34 mouse cellular contexts compared by ENCODE assay signal in genomic region chr2:49849771-49850170, GRCm38 (mm10).
"Had no signal": no experiment of that assay in that cellular context is flagged by ENCODE, and none has a peak within 500 bp of the region (broad histone marks: within the 10 kb centered on the region; RNA-seq: fewer than 3 reads in every experiment).

No protein-coding gene starts in this region.

- H3K4me3 ChIP-seq: heart, embryonic 10.5 days; heart, embryonic 12.5 days; heart, embryonic 13.5 days; heart, embryonic 15.5 days; hindbrain, embryonic 10.5 days; hindbrain, embryonic 12.5 days; hindbrain, embryonic 13.5 days; hindbrain, embryonic 15.5 days; intestine, embryonic 15.5 days; kidney, embryonic 15.5 days; layer of hippocampus, adult 2 months had no signal

- H3K4me2 ChIP-seq: heart, embryonic 11.5 days; heart, embryonic 12.5 days; heart, embryonic 13.5 days; heart, embryonic 15.5 days; hindbrain, embryonic 12.5 days; hindbrain, embryonic 13.5 days; hindbrain, embryonic 14.5 days; hindbrain, embryonic 15.5 days; intestine, embryonic 15.5 days; kidney, embryonic 15.5 days had no signal

- DNase-seq: heart, postnatal 10 days; heart, postnatal 14 days; heart, postnatal 36 days; heart, postnatal 4 days; kidney, adult 11 months; kidney, adult 18-20 months; kidney, adult 2 months; kidney, adult 8-10 months; kidney, adult 9 months; kidney, postnatal 10 days; kidney, postnatal 14 days; kidney, postnatal 25 days; kidney, postnatal 36 days; kidney, postnatal 4 days; layer of hippocampus, adult 9-11 months; layer of hippocampus, postnatal 36 days had no signal

- H3K27ac ChIP-seq: heart, embryonic 10.5 days; heart, embryonic 13.5 days; heart, embryonic 15.5 days; hindbrain, embryonic 10.5 days; hindbrain, embryonic 12.5 days; hindbrain, embryonic 13.5 days; hindbrain, embryonic 14.5 days; hindbrain, embryonic 15.5 days; hindbrain, postnatal 0 days; intestine, embryonic 15.5 days; kidney, embryonic 15.5 days; kidney, postnatal 0 days; layer of hippocampus, adult 2 months had no signal

- H3K4me1 ChIP-seq: heart, embryonic 10.5 days; heart, embryonic 12.5 days; heart, embryonic 13.5 days; heart, embryonic 15.5 days; intestine, embryonic 15.5 days; kidney, embryonic 15.5 days had no signal

- H3K9me3 ChIP-seq: heart, embryonic 10.5 days; heart, embryonic 12.5 days; heart, embryonic 13.5 days; heart, embryonic 15.5 days; hindbrain, embryonic 10.5 days; hindbrain, embryonic 12.5 days; hindbrain, embryonic 13.5 days; hindbrain, embryonic 15.5 days; intestine, embryonic 15.5 days; kidney, embryonic 15.5 days had no signal

- ATAC-seq: hindbrain, embryonic 16.5 days; hindbrain, postnatal 0 days; inflammation-experienced regulatory T-cells, adult 6 months; intestine, embryonic 15.5 days; intestine, postnatal 0 days had no signal

- H3K36me3 ChIP-seq: heart, embryonic 10.5 days; heart, embryonic 12.5 days; heart, embryonic 13.5 days; heart, embryonic 15.5 days; hindbrain, embryonic 10.5 days; hindbrain, embryonic 12.5 days; hindbrain, embryonic 13.5 days; hindbrain, embryonic 15.5 days; intestine, embryonic 15.5 days; kidney, embryonic 15.5 days had no signal

- H3K27me3 ChIP-seq: heart, embryonic 12.5 days; heart, embryonic 13.5 days; heart, embryonic 15.5 days; hindbrain, embryonic 12.5 days; hindbrain, embryonic 13.5 days; hindbrain, embryonic 15.5 days; intestine, embryonic 15.5 days; kidney, embryonic 15.5 days had no signal

- H3K9ac ChIP-seq: heart, embryonic 12.5 days; heart, embryonic 13.5 days; heart, embryonic 15.5 days; hindbrain, embryonic 12.5 days; hindbrain, embryonic 13.5 days; hindbrain, embryonic 14.5 days; hindbrain, embryonic 15.5 days; intestine, embryonic 15.5 days; kidney, embryonic 15.5 days had no signal
